Mouse (Mus musculus) hindbrain, embryonic 13.5 days (tissue): ENCODE measurements around the gene Ubxn10. TPM values are rescaled to one million over a fixed set of nuclear protein-coding genes. Genes with fewer than 3 reads are reported as not detected.
A peak's percentile ranks its signal among the peaks of the same experiment; 100 is the strongest.

Source experiments
- ATAC-seq: fragments of 200-750 bp; cut with Nextera tagmentation; 2 replicates; pipeline ENCODE4 v1.8.0; 2017; ENCODE audit warnings: moderate TSS enrichment; ENCODE audit not compliant: low FRiP score
- H3K27ac ChIP-seq: fragments of 300-500 bp; sonication (generic); 2 replicates; pipeline ENCODE4 v1.5.1; 2015; ENCODE audit warnings: inconsistent platforms, mild to moderate bottlenecking, moderate library complexity
- H3K27me3 ChIP-seq: fragments of 300-500 bp; sonication (generic); 2 replicates; pipeline ENCODE4 v1.6.1; 2015; ENCODE audit warnings: mild to moderate bottlenecking, inconsistent platforms
- H3K36me3 ChIP-seq: fragments of 300-500 bp; sonication (generic); 2 replicates; pipeline ENCODE4 v1.6.1; 2015; ENCODE audit warnings: mild to moderate bottlenecking, inconsistent platforms
- H3K4me1 ChIP-seq: fragments of 300-500 bp; sonication (generic); replicated peaks from 2 replicates; pipeline ENCODE4 v1.6.1; 2015; ENCODE audit warnings: inconsistent platforms
- H3K4me2 ChIP-seq: fragments of 300-500 bp; sonication (generic); 2 replicates; pipeline ENCODE4 v1.6.1; 2015; ENCODE audit warnings: inconsistent platforms, mild to moderate bottlenecking, moderate library complexity
- H3K4me3 ChIP-seq: fragments of 300-500 bp; sonication (generic); 2 replicates; pipeline ENCODE4 v1.5.1; 2015; ENCODE audit warnings: mild to moderate bottlenecking, inconsistent platforms
- H3K9ac ChIP-seq: fragments of 300-500 bp; sonication (generic); 2 replicates; pipeline ENCODE4 v1.6.1; 2015; ENCODE audit warnings: mild to moderate bottlenecking, inconsistent platforms
- H3K9me3 ChIP-seq: fragments of 300-500 bp; sonication (generic); 2 replicates; pipeline ENCODE4 v1.6.1; 2016; ENCODE audit warnings: inconsistent platforms
- WGBS: fragments of 180-500 bp; shearing (Covaris S2); methylation state at CpG from one replicate; pipeline ENCODE4 v1.1.7; 2015; 5-methylcytosine and 5-hydroxymethylcytosine counted together
- polyA plus RNA-seq: library from polyadenylated mRNA; unstranded; fragments of >200 nt; fragmentation: Nextera tagmentation; extraction: Ambion mirVana; gene quantifications from 2 replicates; pipeline ENCODE4 v1.2.1, GENCODE M21; 2015

Gene Ubxn10
- polyA plus RNA-seq, 1 experiment from 2014 or later = 4.1 TPM

DNA sequence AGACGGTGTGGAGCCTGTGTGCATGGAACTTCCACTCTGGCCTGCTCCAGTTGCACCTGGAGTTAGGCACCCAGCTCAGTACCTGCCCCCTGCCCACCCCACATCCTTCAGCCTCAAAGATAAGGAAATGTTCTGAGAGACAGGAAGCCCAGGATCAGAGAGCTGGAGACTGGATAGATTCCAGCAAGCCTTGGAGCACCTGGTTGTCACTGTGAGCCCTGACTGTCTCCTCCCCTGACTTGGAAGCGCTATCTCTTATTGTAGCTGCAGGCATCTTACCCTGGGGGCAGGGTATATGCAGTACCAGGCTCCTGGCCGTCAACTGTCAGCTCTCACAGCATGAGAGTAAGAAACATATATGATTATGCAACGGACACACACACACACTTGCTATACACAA, 18.5 kb upstream of the Ubxn10 start:
- H3K9me3 ChIP-seq = no peaks in the 10 kb centered on the region
- H3K9ac ChIP-seq = no peak overlapping the region
- no peak overlapping the region for H3K4me3 ChIP-seq
- no peak for ATAC-seq
- H3K36me3 ChIP-seq = no peaks in the 10 kb centered on the region
- 61% methylated on average over 4 of the region's 4 CpGs for WGBS
- H3K27me3 ChIP-seq = no peaks in the 10 kb centered on the region
- no peak overlapping the region for H3K4me2 ChIP-seq
- H3K4me1 ChIP-seq = peaks cover 22% of the 10 kb centered on the region
- peak overlapping the region; percentile 52; the same call in 1 of the 2 replicates for H3K27ac ChIP-seq

GRCm38 (mm10) chr4:138754432-138754831, 17.5 kb upstream of the Ubxn10 start:
- no peaks in the 10 kb centered on the region for H3K27me3 ChIP-seq
- ATAC-seq = no peak
- H3K4me3 ChIP-seq = no peak overlapping the region
- no peak overlapping the region for H3K4me2 ChIP-seq
- no peak overlapping the region for H3K9ac ChIP-seq
- WGBS = 89% methylated on average over 9 of the region's 9 CpGs
- H3K36me3 ChIP-seq = no peaks in the 10 kb centered on the region
- H3K27ac ChIP-seq = no peak overlapping the region
- no peaks in the 10 kb centered on the region for H3K9me3 ChIP-seq
- peaks cover 22% of the 10 kb centered on the region for H3K4me1 ChIP-seq

DNA sequence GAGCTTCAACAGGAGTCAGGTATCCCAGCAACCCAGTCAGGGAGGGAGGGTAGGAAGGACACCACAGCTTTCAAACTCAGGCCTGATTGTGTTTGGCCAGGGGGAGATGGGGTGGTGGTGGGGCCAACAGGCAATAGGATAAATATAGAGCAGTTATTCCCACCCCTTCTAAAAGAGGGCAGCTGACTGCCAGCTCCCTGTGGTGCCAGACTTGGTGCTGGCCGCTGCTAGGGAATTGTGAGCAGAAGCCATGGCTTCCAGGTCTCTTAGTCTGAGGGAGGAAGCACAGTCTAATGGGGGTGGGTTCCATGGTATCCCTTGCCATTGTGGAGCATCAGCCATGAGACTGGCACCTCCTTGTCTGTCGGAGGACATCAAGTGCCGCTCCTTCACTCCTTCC, 16.6 kb upstream of the Ubxn10 start:
- Histone ChIP-seq H3K27ac (no peak overlapping the region), H3K27me3 (no peaks in the 10 kb centered on the region), H3K9ac (no peak overlapping the region), H3K4me1 (peaks cover 29% of the 10 kb centered on the region), H3K4me2 (no peak overlapping the region), H3K9me3 (no peaks in the 10 kb centered on the region), H3K36me3 (no peaks in the 10 kb centered on the region), H3K4me3 (no peak overlapping the region)
- no peak for ATAC-seq
- WGBS = 81% methylated on average over 3 of the region's 3 CpGs

DNA sequence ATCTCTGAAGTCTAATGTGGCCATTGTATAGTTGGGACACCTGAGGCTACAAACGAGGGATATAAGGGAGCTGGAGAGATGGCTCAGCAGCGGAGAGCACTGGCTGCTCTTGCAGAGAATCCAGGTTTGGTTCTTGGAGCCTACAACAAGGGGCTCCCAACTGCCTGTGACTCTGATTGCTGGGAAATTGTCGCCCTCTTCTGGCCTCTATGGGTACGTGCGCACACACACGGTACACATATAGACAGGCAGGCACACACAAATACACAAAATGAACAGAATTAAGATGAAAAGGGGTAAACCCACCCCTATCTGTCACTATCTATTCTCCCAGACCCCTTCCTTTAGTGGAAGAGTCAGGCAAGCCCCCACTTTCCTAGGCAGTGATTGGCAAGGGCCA, 15.6 kb upstream of the Ubxn10 start:
- no peaks in the 10 kb centered on the region for H3K27me3 ChIP-seq
- H3K36me3 ChIP-seq = no peaks in the 10 kb centered on the region
- no peak overlapping the region for H3K4me3 ChIP-seq
- 95% methylated on average over 6 of the region's 6 CpGs for WGBS
- H3K9me3 ChIP-seq = no peaks in the 10 kb centered on the region
- ATAC-seq = no peak
- no peak overlapping the region for H3K9ac ChIP-seq
- H3K4me2 ChIP-seq = no peak overlapping the region
- no peak overlapping the region for H3K27ac ChIP-seq
- H3K4me1 ChIP-seq = peaks cover 38% of the 10 kb centered on the region

- Histone ChIP-seq H3K4me3 (no peak overlapping the region), H3K4me1 (peaks cover 19% of the 10 kb centered on the region), H3K9me3 (no peaks in the 10 kb centered on the region), H3K27ac (no peak overlapping the region), H3K27me3 (0 out of 2 replicates have a peak, but pooled peaks cover 5% of the 10 kb centered on the region), H3K4me2 (no peak overlapping the region), H3K9ac (no peak overlapping the region; the same call in 1 of the 2 replicates), H3K36me3 (no peaks in the 10 kb centered on the region)
- 51% methylated on average over 8 of the region's 8 CpGs for WGBS
- ATAC-seq = peak; percentile 59
Measured at GRCm38 (mm10) chr4:138748369-138749072, 11.6 kb upstream of the Ubxn10 start.

DNA sequence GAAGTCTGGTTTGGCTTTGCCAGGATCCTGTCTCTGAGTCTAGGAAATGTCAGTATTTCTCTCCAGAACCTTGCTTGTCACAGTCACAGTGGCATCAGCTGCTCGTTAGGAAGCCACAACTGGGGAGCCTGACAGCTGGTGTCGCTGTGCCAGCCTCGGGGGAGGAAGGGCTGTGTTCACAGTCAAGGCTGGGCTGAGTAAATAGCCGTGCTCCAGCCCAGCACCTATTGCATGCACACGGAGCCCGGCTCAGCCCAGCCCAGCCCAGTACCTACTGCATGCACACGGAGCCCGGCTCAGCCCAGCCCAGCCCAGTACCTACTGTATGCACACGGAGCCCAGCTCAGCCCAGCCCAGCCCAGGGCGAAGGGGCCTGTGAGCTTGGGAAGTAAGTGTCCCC, 10.9 kb upstream of the Ubxn10 start:
- Histone ChIP-seq H3K27ac (peak overlapping the region; percentile 50), H3K9me3 (no peaks in the 10 kb centered on the region), H3K27me3 (0 out of 2 replicates have a peak, but pooled peaks cover 5% of the 10 kb centered on the region), H3K4me3 (no peak overlapping the region), H3K4me1 (peaks cover 19% of the 10 kb centered on the region), H3K36me3 (no peaks in the 10 kb centered on the region), H3K4me2 (no peak overlapping the region), H3K9ac (no peak overlapping the region)
- 54% methylated on average over 10 of the region's 10 CpGs for WGBS
- ATAC-seq = peak; percentile 75

- no peaks in the 10 kb centered on the region for H3K36me3 ChIP-seq
- 91% methylated on average over 9 of the region's 9 CpGs for WGBS
- H3K4me1 ChIP-seq = peaks cover 19% of the 10 kb centered on the region
- no peak overlapping the region for H3K27ac ChIP-seq
- no peak for ATAC-seq
- no peak overlapping the region for H3K4me3 ChIP-seq
- 0 out of 2 replicates have a peak, but pooled peaks cover 5% of the 10 kb centered on the region for H3K27me3 ChIP-seq
- no peak overlapping the region for H3K9ac ChIP-seq
- H3K9me3 ChIP-seq = no peaks in the 10 kb centered on the region
- H3K4me2 ChIP-seq = no peak overlapping the region
Measured at GRCm38 (mm10) chr4:138746866-138747265, 9.9 kb upstream of the Ubxn10 start.

DNA sequence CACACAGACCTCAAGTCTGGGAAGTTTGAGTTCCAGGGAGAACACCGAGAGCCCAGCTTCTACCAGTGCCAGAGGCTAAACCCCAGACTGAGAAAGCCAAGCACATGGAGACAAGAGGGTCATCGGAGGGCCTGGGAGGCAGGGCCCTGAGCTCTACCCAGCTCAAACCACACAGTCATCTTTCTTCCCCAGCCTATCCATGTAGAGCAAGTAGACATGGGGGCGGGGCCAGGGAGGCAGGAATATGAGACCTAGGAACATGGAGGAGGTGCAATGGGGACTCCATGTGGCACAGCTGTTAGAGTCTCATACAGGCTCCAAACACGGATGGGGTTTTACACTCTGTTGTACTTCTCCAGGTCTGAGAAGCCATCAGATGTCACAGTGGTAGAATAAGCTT, 8.9 kb upstream of the Ubxn10 start:
- Histone ChIP-seq H3K9ac (no peak overlapping the region), H3K4me2 (no peak overlapping the region), H3K9me3 (no peaks in the 10 kb centered on the region), H3K36me3 (no peaks in the 10 kb centered on the region), H3K4me3 (no peak overlapping the region), H3K4me1 (peaks cover 19% of the 10 kb centered on the region), H3K27me3 (0 out of 2 replicates have a peak, but pooled peaks cover 5% of the 10 kb centered on the region), H3K27ac (no peak overlapping the region)
- 76% methylated on average over 4 of the region's 4 CpGs for WGBS
- ATAC-seq = no peak

GRCm38 (mm10) chr4:138739136-138739851, 2.3 kb upstream of the Ubxn10 start:
- H3K9ac ChIP-seq = no peak overlapping the region
- no peak for ATAC-seq
- no peaks in the 10 kb centered on the region for H3K27me3 ChIP-seq
- WGBS = 13% methylated on average over 7 of the region's 7 CpGs
- peaks cover 27% of the 10 kb centered on the region for H3K4me1 ChIP-seq
- H3K36me3 ChIP-seq = no peaks in the 10 kb centered on the region
- H3K27ac ChIP-seq = no peak overlapping the region
- no peaks in the 10 kb centered on the region for H3K9me3 ChIP-seq
- H3K4me3 ChIP-seq = no peak overlapping the region
- H3K4me2 ChIP-seq = no peak overlapping the region

GRCm38 (mm10) chr4:138734863-138735262, 2.1 kb downstream of the Ubxn10 start:
- Histone ChIP-seq H3K27me3 (no peaks in the 10 kb centered on the region), H3K9me3 (no peaks in the 10 kb centered on the region), H3K9ac (no peak overlapping the region), H3K27ac (no peak overlapping the region), H3K4me1 (peaks cover 27% of the 10 kb centered on the region), H3K4me3 (no peak overlapping the region), H3K4me2 (no peak overlapping the region), H3K36me3 (no peaks in the 10 kb centered on the region)
- WGBS = 95% methylated on average over 4 of the region's 4 CpGs
- no peak for ATAC-seq

DNA sequence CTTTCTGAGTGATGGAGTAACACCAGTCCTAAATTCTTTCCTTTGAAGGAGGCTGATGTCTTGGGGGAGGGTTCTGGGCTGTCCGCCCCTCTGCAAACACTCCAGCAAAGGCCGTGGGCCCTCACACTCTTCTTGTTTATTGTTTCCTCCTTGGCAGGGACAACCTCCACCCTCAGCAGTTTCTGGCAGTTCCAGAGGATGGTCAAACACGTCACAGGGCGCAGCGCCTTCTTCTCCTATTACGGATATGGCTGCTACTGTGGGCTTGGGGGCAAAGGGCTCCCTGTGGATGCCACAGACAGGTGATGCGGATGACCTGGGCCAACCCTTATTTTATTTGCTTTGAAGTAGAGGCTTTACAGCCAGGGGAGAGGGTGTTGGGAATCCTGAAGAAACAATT, 2.9 kb downstream of the Ubxn10 start:
- H3K4me3 ChIP-seq = no peak overlapping the region
- no peak overlapping the region for H3K27ac ChIP-seq
- no peaks in the 10 kb centered on the region for H3K9me3 ChIP-seq
- H3K4me1 ChIP-seq = peaks cover 26% of the 10 kb centered on the region
- WGBS = 79% methylated on average over 7 of the region's 7 CpGs
- ATAC-seq = no peak
- H3K9ac ChIP-seq = no peak overlapping the region
- no peaks in the 10 kb centered on the region for H3K27me3 ChIP-seq
- H3K4me2 ChIP-seq = no peak overlapping the region
- no peaks in the 10 kb centered on the region for H3K36me3 ChIP-seq

- peak; percentile 44; the same call in 1 of the 2 replicates for ATAC-seq
Measured at GRCm38 (mm10) chr4:138729018-138729703, 7.8 kb downstream of the Ubxn10 start.

More at GRCm38 (mm10) chr4:138729018-138729703, 7.8 kb downstream of the Ubxn10 start:
- H3K27me3 ChIP-seq = no peaks in the 10 kb centered on the region
- no peak overlapping the region for H3K4me2 ChIP-seq
- no peak overlapping the region for H3K27ac ChIP-seq
- no peak overlapping the region for H3K4me3 ChIP-seq
- WGBS = 24% methylated on average over 9 of the region's 9 CpGs
- no peaks in the 10 kb centered on the region for H3K36me3 ChIP-seq
- no peaks in the 10 kb centered on the region for H3K9me3 ChIP-seq
- H3K4me1 ChIP-seq = peaks cover 28% of the 10 kb centered on the region
- H3K9ac ChIP-seq = no peak overlapping the region
